Mouse (Mus musculus) heart, adult 2 months (tissue): ENCODE data around the gene Zmym3.

Experiments used
- CTCF ChIP-seq: fragments of 200-600 bp; IDR thresholded peaks from 2 replicates; pipeline ENCODE4 v1.8.1; 2022; ENCODE audit warnings: antibody characterized with exemption, mild to moderate bottlenecking, moderate library complexity
- EP300 ChIP-seq: fragments of 200-500 bp; IDR thresholded peaks from 2 replicates; pipeline ENCODE4 v1.6.1; 2011; ENCODE audit warnings: low read depth, low read length, control low read depth; ENCODE audit not compliant: insufficient read depth
- POLR2A ChIP-seq: fragments of 200-500 bp; IDR thresholded peaks from 2 replicates; pipeline ENCODE4 v1.6.1; 2011; ENCODE audit warnings: mild to moderate bottlenecking, low read depth, low read length, control low read depth; ENCODE audit not compliant: insufficient read depth

DNA sequence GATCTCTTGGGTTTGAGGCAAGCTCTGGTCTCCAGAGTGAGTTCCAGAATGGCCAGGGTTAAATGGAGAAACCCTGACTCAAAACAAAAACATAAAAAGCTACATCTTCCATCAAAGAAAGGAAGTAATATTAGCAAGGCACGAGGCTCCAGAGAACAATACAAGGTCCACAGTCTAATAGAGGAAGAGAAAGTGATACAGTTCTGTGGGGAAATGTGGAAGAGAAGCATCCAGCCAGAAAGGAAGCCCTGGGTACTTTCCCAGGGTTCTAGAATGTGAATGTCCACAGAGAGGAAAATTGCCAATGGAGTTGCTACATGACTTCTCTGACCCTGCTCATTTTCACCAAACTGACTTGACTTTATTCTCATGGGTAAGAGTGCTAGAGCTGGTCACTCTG lies 30.5 kb upstream of the Zmym3 start:
- no peak for TF ChIP-seq CTCF
- no peak for TF ChIP-seq POLR2A
- TF ChIP-seq EP300: no peak
